Mouse (Mus musculus) midbrain, postnatal 0 days (tissue): ENCODE data around the gene Surf1. TPM values are rescaled to one million over a fixed set of nuclear protein-coding genes. Genes with fewer than 3 reads are reported as not detected.

Experiments
- ATAC-seq: fragments of 200-750 bp; cut with Nextera tagmentation; 2 replicates; pipeline ENCODE4 v1.8.0; 2017; ENCODE audit warnings: moderate number of reproducible peaks, mild to moderate bottlenecking, moderate TSS enrichment, moderate library complexity; ENCODE audit not compliant: low FRiP score
- DNase-seq: peaks from one replicate; pipeline ENCODE4 v3.0.0-alpha.2; 2015; ENCODE audit warnings: low spot score
- H3K27ac ChIP-seq: fragments of 300-500 bp; sonication (generic); 2 replicates; pipeline ENCODE4 v1.5.1; 2014; ENCODE audit warnings: low read depth, mild to moderate bottlenecking, low read length, mixed read lengths
- H3K27me3 ChIP-seq: fragments of 300-500 bp; sonication (generic); 2 replicates; pipeline ENCODE4 v1.6.1; 2014; ENCODE audit warnings: low read length, control low read depth, mixed read lengths; ENCODE audit not compliant: insufficient read depth
- H3K36me3 ChIP-seq: fragments of 300-500 bp; sonication (generic); 2 replicates; pipeline ENCODE4 v1.6.1; 2014; ENCODE audit warnings: low read length, control low read depth, mixed read lengths; ENCODE audit not compliant: insufficient read depth
- H3K4me1 ChIP-seq: fragments of 300-500 bp; sonication (generic); 2 replicates; pipeline ENCODE4 v1.6.1; 2014; ENCODE audit warnings: mild to moderate bottlenecking, control low read depth, antibody characterized with exemption, low read length, mixed read lengths; ENCODE audit not compliant: insufficient read depth
- H3K4me2 ChIP-seq: fragments of 300-500 bp; sonication (generic); 2 replicates; pipeline ENCODE4 v1.6.1; 2014; ENCODE audit warnings: low read depth, mild to moderate bottlenecking, low read length, mixed read lengths; ENCODE audit not compliant: poor library complexity, severe bottlenecking
- H3K4me3 ChIP-seq: fragments of 300-500 bp; sonication (generic); 2 replicates; pipeline ENCODE4 v1.5.1; 2014; ENCODE audit warnings: low read depth, mild to moderate bottlenecking, low read length, moderate library complexity
- H3K9ac ChIP-seq: fragments of 300-500 bp; sonication (generic); replicated peaks from 2 replicates; pipeline ENCODE4 v1.6.1; 2014; ENCODE audit warnings: mild to moderate bottlenecking, low read length, moderate library complexity, mixed read lengths; ENCODE audit not compliant: poor library complexity, severe bottlenecking
- H3K9me3 ChIP-seq: fragments of 300-500 bp; sonication (generic); 2 replicates; pipeline ENCODE4 v1.6.1; 2016; ENCODE audit warnings: low read length, control low read depth
- CTCF ChIP-seq: IDR thresholded peaks from 2 replicates; pipeline ENCODE4 v1.5.1; 2016; ENCODE audit warnings: antibody characterized with exemption, mild to moderate bottlenecking
- WGBS: fragments of 180-500 bp; shearing (Covaris S2); extraction: QIAGEN DNeasy Blood & Tissue Kit; methylation state at CpG from one replicate; pipeline ENCODE4 v1.1.7; 2014; 5-methylcytosine and 5-hydroxymethylcytosine counted together
- polyA plus RNA-seq: library from polyadenylated mRNA; unstranded; fragments of >200 nt; fragmentation: Nextera tagmentation; extraction: Ambion mirVana; gene quantifications from 2 replicates; pipeline ENCODE4 v1.2.1, GENCODE M21; 2015
- total RNA-seq: library from RNA; depleted of rRNA; stranded (reverse); fragments of >200 nt; gene quantifications from 2 replicates; pipeline ENCODE4 v1.2.3, GENCODE M21; 2014

The Surf1 gene
- total and polyA plus RNA-seq, 2 experiments from 2014 or later = 59.7 to 112 TPM

- Histone ChIP-seq H3K27ac (no peak overlapping the region), H3K36me3 (peaks cover 25% of the 10 kb centered on the region), H3K4me1 (peaks cover 16% of the 10 kb centered on the region), H3K9me3 (no peaks in the 10 kb centered on the region), H3K27me3 (no peaks in the 10 kb centered on the region), H3K9ac (no peak overlapping the region), H3K4me2 (no peak overlapping the region), H3K4me3 (no peak overlapping the region)
- no peak for TF ChIP-seq CTCF
- DNase-seq = no peak
- WGBS = 87% methylated on average over 3 of the region's 3 CpGs
- ATAC-seq = no peak
These were observed 9.9 kb downstream of the Surf1 start for GRCm38 (mm10) chr2:26906431-26906830.

DNA sequence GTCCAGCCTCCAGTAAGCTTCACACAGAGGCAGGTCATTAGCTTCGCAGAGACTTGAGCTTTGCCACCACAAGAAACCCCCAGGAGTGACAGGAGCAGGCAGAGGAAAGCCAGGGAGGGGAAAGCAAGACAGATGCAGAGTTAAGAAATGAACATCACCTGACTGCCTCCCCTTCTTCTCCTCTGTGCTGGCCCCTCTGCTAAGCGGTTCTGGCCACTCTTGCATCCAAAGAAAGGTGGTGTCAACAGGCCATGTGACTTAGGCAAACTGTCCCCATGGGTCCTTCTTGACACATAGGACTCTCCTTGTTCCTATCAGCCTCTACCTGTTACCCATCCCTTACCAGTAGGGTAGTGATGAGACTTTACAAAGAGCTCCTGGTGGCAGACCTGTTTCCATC lies 10.4 kb downstream of the Surf1 start:
- peaks cover 25% of the 10 kb centered on the region for H3K36me3 ChIP-seq
- no peak overlapping the region for H3K4me3 ChIP-seq
- H3K27me3 ChIP-seq = no peaks in the 10 kb centered on the region
- no peak for DNase-seq
- H3K9ac ChIP-seq = no peak overlapping the region
- peaks cover 15% of the 10 kb centered on the region for H3K4me1 ChIP-seq
- no peak for ATAC-seq
- no peak overlapping the region for H3K27ac ChIP-seq
- no peak overlapping the region for H3K4me2 ChIP-seq
- 92% methylated on average over 2 of the region's 2 CpGs for WGBS
- no peak for TF ChIP-seq CTCF
- H3K9me3 ChIP-seq = no peaks in the 10 kb centered on the region

GRCm38 (mm10) chr2:26903311-26903710 lies 13.0 kb downstream of the Surf1 start:
- ATAC-seq = no peak
- TF ChIP-seq CTCF = no peak
- DNase-seq = no peak
- H3K4me3 ChIP-seq = peak overlapping the region; percentile 80
- peak overlapping the region; percentile 83 for H3K27ac ChIP-seq
- H3K27me3 ChIP-seq = no peaks in the 10 kb centered on the region
- peaks cover 9% of the 10 kb centered on the region; the same call in 1 of the 2 replicates for H3K4me1 ChIP-seq
- WGBS = 10% methylated on average over 7 of the region's 7 CpGs
- peak overlapping the region; percentile 71 for H3K4me2 ChIP-seq
- H3K9ac ChIP-seq = peak overlapping the region; percentile 71
- H3K36me3 ChIP-seq = peaks cover 39% of the 10 kb centered on the region
- no peaks in the 10 kb centered on the region for H3K9me3 ChIP-seq

DNA sequence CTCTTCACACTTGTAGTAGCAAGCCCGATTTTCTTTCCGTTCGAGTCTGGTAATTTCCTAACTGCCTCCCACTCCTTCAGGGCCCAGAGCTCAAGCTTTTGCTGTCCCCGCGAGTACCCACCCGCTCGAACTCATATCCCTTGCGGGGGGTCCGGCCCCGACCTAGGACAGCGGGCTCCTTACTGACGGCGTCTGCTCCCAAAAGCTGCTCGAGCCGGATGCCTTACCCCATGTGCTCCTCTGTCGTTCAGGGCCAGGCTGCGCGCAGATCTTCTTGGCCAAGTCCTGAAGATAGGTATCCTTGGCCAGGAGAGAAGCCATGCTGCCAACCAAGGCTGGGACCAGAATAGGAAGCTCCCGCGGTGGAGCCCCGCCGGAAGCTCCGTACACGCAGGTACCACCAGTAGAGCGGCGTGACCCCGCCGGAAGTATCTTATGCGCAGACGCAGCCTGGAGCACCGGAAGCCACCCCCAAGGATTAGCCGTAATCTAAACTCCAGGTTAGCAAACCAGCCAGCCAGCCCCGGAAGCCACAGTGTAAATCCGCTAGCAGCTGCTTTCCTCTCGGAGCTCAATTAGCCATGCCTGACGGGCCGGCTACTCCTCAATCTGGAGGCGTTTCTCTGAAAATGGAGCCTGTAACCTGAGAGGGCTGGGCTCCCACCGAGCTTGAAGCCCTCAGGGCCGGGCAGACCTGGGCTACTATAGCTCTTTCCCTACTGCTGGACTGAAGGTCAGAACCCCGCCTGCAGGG lies 13.7 kb downstream of the Surf1 start, which contains the start of gene Surf6:
Surf6 (minus strand) TSS at position 413 of the 754 bp plus-strand sequence.
- ATAC-seq = peak; percentile 91

DNA sequence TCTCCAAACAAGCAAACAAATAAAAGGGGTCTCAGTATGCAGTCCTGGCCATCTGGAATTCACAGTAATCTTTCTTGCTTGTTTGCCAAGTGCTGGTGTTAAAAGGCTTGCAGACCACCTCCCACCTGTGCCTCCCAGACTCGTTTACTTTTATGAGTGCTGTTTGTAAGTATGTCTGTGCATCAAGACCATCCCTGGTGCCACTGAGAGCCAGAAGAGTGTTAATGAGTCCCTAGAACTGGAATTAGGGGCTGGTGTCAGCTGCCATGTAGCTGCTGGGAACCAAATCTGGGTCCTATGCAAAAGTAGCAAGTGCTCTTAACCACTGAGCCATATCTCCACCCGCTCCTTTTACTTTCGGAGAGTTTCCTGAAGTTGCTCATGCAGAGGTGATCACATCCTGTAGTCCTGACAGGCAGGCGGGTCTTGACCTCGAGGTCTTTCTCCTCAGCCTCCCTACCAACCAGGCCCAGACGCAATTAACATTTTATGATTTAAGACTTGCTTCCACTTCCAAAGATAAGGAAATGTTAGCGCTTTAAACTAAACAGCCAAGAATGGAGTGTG lies 14.4 kb downstream of the Surf1 start:
- Histone ChIP-seq H3K9ac (peak overlapping the region; percentile 71), H3K27me3 (no peaks in the 10 kb centered on the region), H3K36me3 (peaks cover 39% of the 10 kb centered on the region), H3K4me2 (peak overlapping the region; percentile 71), H3K9me3 (no peaks in the 10 kb centered on the region), H3K27ac (peak overlapping the region; percentile 83), H3K4me1 (peaks cover 9% of the 10 kb centered on the region; the same call in 1 of the 2 replicates), H3K4me3 (peak overlapping the region; percentile 80)
- no peak for TF ChIP-seq CTCF
- DNase-seq (no peak), ATAC-seq (no peak)
- 13% methylated on average over 7 of the region's 7 CpGs for WGBS

More for the DNA sequence above, 13.7 kb downstream of the Surf1 start, which contains the start of gene Surf6:
- Histone ChIP-seq H3K36me3 (peaks cover 41% of the 10 kb centered on the region), H3K27ac (peak within 1 kb of the TSS; percentile 83), H3K9ac (peak within 1 kb of the TSS; percentile 71), H3K27me3 (no peaks in the 10 kb centered on the region), H3K4me3 (peak within 1 kb of the TSS; percentile 80), H3K4me2 (peak within 1 kb of the TSS; percentile 71), H3K9me3 (no peaks in the 10 kb centered on the region), H3K4me1 (peaks cover 9% of the 10 kb centered on the region; the same call in 1 of the 2 replicates)
- DNase-seq = peak; percentile 98
- no peak for TF ChIP-seq CTCF
- under 1% methylated on average over 41 of the region's 41 CpGs for WGBS

DNA sequence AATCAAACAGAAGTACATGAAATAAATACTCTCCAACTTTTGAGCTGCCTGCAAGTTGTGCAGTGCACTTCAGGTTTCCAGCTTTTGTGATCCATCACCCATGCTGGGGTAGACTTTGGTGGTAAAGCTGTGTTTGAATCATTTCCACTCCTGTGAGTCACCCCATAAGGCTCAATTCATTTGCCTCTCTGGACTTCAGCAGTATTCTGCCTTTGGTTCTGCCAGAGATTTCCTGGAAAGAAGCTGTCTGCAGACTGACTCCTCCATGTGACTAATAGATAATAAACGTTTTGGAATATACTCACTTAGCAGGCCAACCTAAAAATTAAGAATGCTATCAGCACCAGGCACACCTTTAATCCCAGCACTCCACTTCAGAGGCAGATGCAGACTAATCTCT lies 15.6 kb downstream of the Surf1 start:
- Histone ChIP-seq H3K4me1 (peaks cover 9% of the 10 kb centered on the region; the same call in 1 of the 2 replicates), H3K27ac (no peak overlapping the region), H3K4me3 (no peak overlapping the region), H3K4me2 (no peak overlapping the region), H3K9me3 (no peaks in the 10 kb centered on the region), H3K36me3 (peaks cover 28% of the 10 kb centered on the region), H3K27me3 (no peaks in the 10 kb centered on the region), H3K9ac (no peak overlapping the region)
- 79% methylated on average over 1 of the region's 1 CpGs for WGBS
- DNase-seq (no peak), ATAC-seq (no peak)
- no peak for TF ChIP-seq CTCF
